Mouse (Mus musculus) liver, embryonic 14.5 days (tissue): ENCODE measurements at regions not wholly inside any gene's neighbourhood (a gene's known extent, or its start where the extent isn't known, plus 50 kb on each side); places are given as distances from the start of the nearest gene placed in this dataset.

Experiments
- CTCF ChIP-seq: IDR thresholded peaks from 2 replicates; pipeline ENCODE4 v1.5.1; 2016; ENCODE audit warnings: antibody characterized with exemption, low read depth, control low read depth
- EP300 ChIP-seq: IDR thresholded peaks from 2 replicates; pipeline ENCODE4 v1.6.1; 2016; ENCODE audit warnings: antibody characterized with exemption, low read depth

DNA sequence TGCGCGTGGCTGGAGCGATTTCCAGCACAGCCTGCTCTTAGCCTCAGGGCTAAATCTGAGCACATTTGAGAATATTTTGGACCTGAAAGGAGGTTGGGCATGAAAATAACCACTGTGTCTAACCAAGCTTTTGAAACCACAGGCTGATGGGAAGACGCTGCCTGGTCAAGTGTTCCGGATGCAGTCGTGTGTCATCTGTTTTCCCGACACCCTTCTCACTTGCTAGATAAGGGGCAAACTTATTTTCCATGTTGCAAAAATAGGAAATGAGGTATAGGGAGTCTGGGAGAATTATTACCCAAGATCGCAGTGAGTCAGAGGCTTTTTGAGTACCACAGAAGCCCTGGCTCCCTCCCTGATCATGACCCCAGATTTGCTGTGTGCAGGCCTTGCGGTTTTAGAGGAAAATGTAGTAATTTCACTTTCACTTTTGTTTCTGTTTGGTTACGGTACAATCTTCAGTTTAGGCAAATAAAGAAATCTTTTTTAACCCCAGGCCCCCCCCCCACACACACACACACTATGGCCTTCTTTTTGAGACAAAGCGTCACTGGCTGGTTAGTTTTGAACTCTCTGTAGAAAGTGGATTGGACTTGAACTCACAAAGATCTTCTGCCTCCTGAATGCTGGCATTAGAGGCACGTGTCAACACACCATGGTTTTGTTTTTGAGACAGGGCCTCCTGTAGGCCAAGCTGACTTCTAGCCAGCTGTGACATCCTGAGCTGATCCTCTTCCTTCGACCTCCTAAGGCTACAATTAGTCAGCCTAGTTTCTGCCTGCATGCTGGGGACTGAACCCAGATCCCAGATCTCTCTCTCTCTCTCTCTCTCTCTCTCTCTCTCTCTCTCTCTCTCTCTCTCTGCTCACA is 60.7 kb downstream of the Zfp281 start:
- no peak for TF ChIP-seq CTCF
- TF ChIP-seq EP300 = no peak
